Mouse (Mus musculus) urinary bladder, adult 2 months (tissue): ENCODE measurements around the gene Olfr157. TPM values are rescaled to one million over a fixed set of nuclear protein-coding genes. Genes with fewer than 3 reads are reported as not detected.

Experiments
- DNase-seq: peaks from one replicate; pipeline ENCODE4 v3.0.0; 2022; ENCODE audit warnings: low spot score
- polyA plus RNA-seq: library from polyadenylated mRNA; depleted of rRNA; stranded (reverse); fragments of >200 nt; gene quantifications from 2 replicates; pipeline ENCODE4 v1.2.3, GENCODE M21; 2012; rRNA removed

Olfr157 gene
- not detected in 2 replicates for polyA plus RNA-seq

GRCm38 (mm10) chr4:43840101-43840500, at the start of gene Olfr157:
Gene Olfr157 (minus strand): TSS chr4:43840201.
- no peak for DNase-seq

DNA sequence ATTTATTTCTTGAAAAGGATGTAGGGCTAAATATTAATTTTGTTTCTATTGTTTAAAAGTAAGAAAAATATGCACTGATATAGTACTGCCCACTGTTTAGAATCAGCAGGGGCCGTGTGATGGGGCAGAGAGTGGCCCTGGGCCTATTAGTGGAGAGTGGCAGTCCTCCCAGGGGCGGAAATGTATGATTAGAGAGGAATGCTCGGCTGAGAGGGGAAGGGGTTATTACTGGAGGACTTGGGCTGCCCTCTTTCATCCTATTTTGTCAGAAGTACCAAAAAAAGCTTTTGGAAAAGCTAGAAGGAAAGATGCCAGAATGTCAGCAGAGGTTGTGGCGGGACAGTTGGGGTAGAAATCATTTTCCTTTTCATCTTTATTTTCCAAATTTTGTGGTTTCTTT, 44.2 kb upstream of the Olfr157 start:
- DNase-seq, result no peak

- no peak for DNase-seq
These were observed 39.6 kb upstream of the Olfr157 start for GRCm38 (mm10) chr4:43879566-43879965.

GRCm38 (mm10) chr4:43878121-43878776, 38.2 kb upstream of the Olfr157 start:
- no peak for DNase-seq

GRCm38 (mm10) chr4:43877230-43877629, 37.2 kb upstream of the Olfr157 start:
- no peak for DNase-seq

DNA sequence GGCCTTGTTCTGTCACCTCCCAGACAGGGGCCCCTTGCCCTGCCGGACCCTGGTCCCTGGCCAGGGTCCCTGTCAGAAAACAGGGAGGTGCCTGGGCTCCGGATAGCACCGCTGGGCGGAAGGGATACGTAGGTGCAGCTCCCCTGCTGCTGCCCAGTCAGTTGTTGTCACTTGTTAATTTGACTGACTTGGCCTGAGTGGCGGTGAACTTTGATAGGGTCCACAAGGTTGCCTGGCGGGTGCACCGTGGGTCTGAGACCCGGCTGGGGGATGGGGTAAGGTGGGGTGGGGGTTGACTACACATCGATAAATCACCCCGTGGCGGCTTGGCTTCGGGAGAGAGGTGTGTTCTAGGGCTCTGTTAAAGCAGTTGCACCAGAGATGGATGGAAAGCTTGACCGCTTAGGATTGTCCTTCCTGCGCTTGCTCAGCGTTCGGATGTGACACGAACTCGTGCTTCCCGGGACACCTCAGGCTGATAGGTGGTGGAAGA, 36.0 kb upstream of the Olfr157 start:
- DNase-seq, result no peak

- DNase-seq, result peak; percentile 70
These were observed 35.3 kb upstream of the Olfr157 start, which contains the start of gene Reck for GRCm38 (mm10) chr4:43875160-43875918. Gene Reck (plus strand): TSS chr4:43875530.

DNA sequence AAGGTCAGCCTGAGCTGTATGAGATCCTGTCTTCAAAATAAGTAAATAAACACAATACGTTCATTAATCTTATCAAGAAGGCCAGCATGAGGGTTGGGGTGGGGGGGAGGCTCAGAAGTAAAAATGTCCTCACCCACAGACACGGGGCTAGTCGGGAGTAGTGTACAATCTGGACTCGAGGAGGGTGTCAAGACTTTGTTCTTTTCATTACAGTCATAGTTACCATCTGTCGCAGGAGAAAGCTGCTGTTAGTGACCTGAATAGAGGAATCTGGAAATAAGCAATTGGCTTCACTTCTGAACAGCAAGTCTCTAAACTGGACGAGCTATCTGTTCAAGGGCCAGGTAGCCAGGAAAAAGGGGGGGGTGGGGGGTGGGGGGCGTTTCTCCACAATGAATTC, 34.5 kb upstream of the Olfr157 start:
- no peak for DNase-seq

GRCm38 (mm10) chr4:43869821-43870220, 29.8 kb upstream of the Olfr157 start:
- DNase-seq, result no peak

- DNase-seq, result no peak
These were observed 23.3 kb upstream of the Olfr157 start for GRCm38 (mm10) chr4:43863298-43863697.

DNA sequence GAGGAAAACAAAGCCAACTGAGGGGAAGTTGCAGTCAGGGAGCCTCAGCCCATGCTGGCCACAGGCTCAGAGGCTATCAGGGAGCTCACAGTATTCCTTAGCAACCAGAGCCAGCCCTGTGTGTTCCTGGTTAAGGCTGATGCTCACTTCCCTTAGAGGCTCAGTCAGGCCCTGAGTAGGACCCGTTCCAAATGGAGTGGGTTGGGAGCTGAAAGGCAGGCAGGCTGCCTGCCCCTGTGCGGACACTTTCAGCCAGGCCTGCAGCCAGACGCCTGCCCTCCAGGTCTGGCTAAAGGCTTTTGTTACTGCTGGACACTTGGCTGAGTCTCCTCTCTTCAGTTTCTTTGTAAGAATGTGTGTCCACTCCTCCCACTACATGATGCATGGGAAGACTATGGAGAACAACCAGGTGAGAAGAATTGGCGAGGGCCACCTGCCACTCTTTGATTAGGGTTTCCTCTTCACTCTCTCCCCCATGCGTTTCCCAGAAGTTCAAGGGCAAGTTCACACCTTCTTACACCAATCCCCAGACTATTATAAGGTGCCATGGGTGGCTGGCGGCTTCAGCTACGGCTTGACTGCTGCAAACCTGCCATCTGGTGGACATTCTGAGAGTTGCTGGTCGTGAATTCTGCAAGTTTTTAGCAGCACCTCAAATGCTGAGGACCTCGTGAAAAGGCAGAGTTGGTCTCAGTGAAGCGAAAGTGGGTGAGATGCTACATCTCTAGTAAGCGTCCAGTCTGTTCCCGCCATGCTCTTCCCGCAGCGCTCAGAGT, 20.9 kb upstream of the Olfr157 start:
- peak; percentile 41 for DNase-seq

- DNase-seq, result no peak
These were observed 19.9 kb upstream of the Olfr157 start for GRCm38 (mm10) chr4:43859886-43860285.

DNA sequence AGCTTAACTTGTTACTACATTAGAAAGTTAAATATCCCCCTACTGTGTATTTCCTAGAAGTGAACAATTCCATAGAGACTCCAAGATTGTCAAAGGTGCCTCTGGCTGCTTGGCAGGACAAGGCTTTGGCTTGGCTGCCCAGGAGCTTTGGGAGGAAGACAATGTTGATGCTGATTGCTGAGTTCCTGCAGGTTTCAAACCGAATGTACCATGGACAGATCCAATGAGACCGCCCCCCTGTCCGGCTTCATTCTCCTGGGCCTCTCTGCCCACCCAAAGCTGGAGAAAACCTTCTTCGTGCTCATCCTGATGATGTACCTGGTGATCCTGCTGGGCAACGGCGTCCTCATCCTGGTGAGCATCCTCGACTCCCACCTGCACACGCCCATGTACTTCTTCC, 14.1 kb upstream of the Olfr157 start:
- no peak for DNase-seq

GRCm38 (mm10) chr4:43851265-43851664, 11.3 kb upstream of the Olfr157 start, which contains the start of gene Olfr155:
Gene Olfr155 (plus strand): TSS chr4:43851565.
- no peak for DNase-seq

GRCm38 (mm10) chr4:43838326-43838725, 1.7 kb downstream of the Olfr157 start:
- no peak for DNase-seq

GRCm38 (mm10) chr4:43834749-43835148, 5.3 kb downstream of the Olfr157 start:
- DNase-seq, result no peak

GRCm38 (mm10) chr4:43833752-43834151, 6.2 kb downstream of the Olfr157 start:
- DNase-seq, result no peak

DNA sequence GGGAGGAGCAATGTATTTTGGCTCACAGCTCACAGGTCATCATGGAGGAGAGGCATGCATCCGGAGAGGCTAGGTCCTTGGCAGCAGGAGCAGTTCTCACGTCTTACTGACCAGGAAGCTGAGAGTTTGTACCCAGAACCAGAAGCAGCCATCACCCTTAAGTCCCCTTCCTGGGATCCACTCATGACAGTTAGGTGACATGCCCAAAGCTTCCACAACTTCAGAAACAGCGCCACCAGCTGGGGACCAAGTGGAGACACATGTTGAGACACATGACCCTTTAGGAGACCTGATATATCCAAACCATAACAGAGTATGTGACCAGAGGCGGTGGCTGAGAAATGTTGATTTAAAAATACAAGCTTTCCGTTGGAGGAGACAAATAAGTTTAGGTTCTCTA, 8.0 kb downstream of the Olfr157 start:
- no peak for DNase-seq

- no peak for DNase-seq
These were observed 11.2 kb downstream of the Olfr157 start for GRCm38 (mm10) chr4:43828806-43829205.

DNA sequence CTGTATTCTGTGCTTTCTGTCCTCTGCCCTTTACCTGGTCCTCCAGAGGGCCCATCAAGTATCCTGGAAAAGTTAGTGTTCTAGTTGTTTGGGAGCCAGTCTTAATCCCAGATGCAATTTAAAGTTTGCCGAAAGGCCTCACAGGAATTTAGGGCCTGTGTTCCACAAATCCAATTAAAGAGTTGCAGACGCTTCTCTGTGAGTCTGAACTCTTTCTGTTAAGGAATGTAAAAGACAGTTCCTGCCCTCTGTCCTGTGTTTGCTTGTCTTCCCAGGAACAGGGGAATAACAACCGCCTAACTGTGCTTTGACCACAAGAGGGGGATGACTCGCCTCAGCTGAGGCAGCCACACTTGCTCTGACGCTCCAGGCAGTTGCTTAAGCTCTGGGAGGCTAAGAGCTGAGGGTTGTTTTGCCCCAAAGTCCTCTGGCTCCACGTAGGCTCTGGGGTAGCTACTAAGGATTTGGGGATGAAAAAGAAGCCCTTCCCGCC, 16.1 kb downstream of the Olfr157 start, which contains the start of gene Olfr156:
Gene Olfr156, minus strand, starts transcription at position 51 of the 493 bp plus-strand sequence.
- DNase-seq, result no peak

DNA sequence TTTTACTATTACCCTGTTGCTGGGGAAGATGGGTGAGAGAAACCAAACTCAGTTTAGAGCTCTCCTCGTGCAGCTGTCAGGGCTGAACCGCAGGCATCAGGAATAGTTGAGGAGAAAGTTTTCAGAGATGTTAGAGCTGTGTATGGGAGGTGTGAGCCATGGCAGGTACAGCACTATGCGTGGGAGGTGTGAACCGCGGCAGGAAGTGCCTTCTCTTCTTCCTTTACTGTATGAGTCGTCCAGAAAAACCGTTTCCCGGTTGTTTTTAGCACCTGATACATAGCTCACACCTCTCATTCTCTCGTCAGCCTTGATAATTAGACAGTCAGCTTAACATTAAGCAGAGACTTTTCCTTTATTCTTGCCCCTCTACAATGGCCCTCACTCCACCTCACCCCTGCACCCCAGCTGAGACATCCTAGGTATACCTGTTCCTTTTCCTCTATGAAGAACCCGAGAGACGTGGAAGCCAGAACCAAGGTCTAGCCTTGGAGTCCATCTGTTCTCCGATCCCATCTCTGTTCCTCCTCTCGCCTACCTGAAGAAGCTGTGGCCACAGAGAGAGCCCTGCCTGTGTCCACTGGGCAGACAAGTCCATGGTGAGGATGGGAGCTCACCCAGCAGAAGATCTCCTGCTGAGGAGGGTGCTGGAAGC, 17.0 kb downstream of the Olfr157 start:
- no peak for DNase-seq
